Mouse (Mus musculus): ENCODE results near the gene Vamp5.

Gene Vamp5

DNA sequence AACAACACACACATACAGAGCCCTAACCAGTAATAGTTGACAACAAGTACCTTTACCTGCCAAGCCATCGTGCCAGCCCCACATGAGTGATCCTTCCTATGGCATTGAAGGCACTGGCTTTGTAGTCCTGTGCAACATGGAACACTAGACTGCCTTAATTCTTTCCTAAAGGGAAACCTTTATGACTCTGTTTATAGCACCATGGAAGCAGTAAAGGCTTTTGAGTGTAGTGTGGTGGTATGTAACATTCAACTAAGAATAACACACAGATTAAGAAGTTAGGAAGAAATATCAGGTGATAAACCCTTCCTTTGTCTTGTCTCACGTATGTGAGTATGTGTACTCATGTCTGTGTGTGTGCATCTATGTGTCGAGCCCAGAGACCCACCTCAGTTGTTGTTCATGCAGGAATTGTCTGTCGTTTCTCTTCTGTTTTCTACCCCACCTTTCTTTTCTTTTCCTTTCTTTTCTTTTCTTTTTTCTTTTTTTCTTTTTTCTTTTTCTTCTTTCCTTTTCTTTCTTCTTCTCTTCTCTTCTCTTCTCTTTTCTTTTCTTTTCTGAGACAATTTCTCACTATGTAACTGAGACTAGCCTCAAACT, 13.3 kb downstream of the Vamp5 start, which contains the start of gene Rnf181:
TSS of gene Rnf181 (minus strand) at position 113 of the 600 bp plus-strand sequence.
- no peak for DNase-seq (ENCODE audit: low read depth, low spot score)

DNA sequence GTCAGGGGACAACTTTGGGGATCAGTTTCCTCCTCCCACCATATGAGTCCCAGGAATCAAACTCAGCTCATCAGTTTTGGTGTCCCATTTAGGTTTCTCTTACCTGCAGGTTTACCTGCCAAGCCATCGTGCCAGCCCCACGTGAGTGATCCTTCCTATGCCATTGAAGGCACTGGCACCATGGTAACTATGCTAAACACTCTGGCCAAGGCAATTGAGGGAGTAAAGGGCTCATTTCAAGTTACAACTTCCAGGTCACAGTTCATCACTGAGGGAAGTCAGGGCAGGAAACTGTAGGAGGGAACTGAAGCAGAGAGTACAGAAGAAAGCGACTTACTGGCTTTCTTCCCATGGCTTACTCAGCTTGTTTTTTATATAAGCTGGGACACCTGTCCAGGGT, 14.0 kb downstream of the Vamp5 start:
- DNase-seq (ENCODE audit: low read depth, low spot score), result no peak

GRCm38 (mm10) chr6:72364985-72365384, 15.3 kb downstream of the Vamp5 start:
- no peak for DNase-seq (ENCODE audit: low read depth, low spot score)

DNA sequence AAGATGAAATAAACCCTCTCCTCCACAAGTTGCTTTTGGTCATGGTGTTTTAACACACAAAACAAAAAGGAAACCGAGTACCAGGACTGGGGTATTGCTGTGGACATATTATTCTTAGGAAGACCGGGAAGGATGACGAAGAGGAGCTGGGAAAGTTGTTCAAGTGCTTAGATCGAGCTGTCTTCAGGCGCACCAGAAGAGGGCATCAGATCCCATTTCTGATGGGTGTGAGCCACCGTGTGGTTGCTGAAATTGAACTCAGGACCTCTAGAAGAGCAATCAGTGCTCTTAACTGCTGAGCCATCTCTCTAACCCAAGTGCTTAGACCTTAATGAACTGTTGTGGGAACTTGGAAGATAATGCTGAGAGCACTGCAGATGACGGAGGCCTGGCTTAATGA, 16.3 kb downstream of the Vamp5 start:
- DNase-seq (ENCODE audit: low read depth, low spot score), result no peak

DNA sequence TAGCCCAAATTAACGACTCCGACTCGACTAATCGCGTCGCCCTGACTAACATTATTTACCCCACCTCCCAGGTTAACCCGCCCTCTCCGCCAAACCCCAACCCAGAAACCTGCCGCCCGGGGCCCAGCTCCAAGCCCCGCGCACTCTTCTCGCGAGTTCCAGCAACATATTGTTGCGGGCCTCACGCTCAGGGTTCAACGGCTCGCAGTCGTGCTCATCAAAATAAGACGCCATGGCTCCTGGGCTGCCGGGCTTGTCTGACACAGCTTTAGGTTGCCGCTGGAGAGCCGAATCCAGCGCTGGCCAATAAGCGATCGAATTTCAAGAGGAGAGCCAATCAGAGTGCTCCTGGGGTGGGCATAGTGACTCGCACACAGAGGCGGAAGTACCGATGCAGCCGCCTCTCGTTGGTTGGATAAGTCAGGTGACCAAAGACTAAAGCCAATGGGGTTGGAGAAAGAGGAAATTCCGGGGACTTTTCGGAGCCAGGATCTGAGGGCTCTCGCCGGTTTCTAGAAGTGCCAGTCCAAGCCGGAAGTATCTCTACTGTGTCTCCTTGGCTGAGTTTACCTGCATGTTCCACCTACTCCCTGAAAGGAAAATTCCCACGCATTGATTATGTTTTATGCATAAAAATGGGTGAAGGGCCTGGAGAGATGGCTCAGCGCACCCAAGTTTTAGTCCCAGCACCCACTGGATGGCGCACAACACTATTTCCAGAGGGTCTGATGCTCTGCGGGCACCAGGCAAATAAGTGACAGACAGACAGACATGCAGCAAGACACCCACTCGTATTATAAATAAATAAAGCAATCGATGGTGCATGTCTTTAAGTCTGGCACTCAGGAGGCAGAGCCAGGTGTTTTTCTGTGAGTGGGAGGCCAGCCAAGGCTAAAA, 17.9 kb downstream of the Vamp5 start:
- DNase-seq (ENCODE audit: low read depth, low spot score), result peak; percentile 95

DNA sequence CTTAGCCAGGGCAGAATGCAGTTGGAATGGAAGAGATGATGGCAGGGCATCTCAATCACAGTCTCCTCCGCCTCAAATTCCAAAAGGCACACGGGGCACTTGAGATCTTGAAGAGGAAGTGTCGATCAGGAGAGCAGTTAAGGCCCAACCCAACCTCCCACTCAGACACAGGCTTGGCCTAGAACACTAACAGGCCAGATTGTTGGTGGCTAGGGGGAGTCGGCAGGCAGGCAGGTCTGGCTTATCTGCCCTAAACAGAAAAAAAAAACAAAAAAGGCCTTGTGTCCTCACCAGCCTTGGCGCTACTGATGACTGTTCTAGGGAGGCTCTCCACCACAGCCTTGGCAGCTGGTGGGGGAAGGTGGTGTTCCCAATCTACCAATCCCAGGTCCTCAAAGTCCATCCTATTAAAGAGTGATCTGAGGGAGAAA, 19.1 kb downstream of the Vamp5 start:
- no peak for DNase-seq (ENCODE audit: low read depth, low spot score)

DNA sequence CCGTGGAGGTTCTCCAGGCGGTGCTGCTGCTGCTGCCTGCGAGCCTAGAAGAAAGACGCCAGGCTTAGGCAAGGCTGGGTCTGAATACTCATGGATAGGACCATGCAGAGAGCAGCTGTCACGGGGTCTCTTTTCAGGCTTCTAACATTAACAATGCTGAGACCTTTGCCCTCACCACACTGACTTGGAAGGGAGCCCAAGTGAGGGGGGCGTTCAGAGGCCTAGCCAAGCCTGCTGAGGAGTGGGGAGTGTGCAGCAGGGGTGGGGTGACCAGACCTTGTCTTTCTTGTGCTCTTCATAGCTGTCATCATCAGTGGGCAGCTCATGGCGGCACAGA, 19.7 kb downstream of the Vamp5 start:
- no peak for DNase-seq (ENCODE audit: low read depth, low spot score)

- DNase-seq (ENCODE audit: low read depth, low spot score), result no peak
Measured at GRCm38 (mm10) chr6:72359891-72360598, 20.2 kb downstream of the Vamp5 start.

GRCm38 (mm10) chr6:72359343-72359742, 20.9 kb downstream of the Vamp5 start:
- DNase-seq (ENCODE audit: low read depth, low spot score), result no peak

DNA sequence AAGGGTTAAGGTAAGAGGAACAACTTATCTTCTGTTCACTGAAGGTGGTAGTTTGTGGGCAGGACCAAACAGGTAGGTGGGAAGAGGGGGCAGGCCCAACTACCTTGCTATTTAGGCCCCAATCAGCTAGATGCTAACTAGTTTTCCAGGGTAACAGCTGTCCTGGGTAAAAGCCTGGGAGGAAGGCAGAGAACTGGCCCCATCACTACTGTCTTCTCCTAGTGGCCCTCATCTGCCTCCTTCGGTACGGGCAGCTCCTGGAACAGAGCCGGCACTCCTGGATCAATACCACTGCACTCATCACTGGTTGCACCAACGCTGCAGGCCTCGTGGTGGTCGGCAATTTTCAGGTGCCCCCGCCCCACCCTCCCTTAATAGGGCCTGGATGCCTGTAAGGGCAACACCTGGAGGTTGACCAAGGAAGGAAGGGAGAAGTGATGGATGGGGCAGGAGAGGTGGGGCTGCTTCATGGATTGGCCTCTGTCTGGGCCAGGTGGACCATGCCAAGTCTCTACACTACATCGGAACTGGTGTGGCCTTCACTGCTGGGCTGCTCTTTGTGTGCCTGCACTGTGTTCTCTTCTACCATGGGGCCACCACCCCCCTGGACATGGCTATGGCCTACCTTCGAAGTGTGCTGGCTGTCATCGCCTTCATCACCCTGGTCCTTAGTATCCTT, 22.0 kb downstream of the Vamp5 start:
- DNase-seq (ENCODE audit: low read depth, low spot score), result no peak

GRCm38 (mm10) chr6:72357164-72358079, 22.8 kb downstream of the Vamp5 start:
- DNase-seq (ENCODE audit: low read depth, low spot score), result no peak

DNA sequence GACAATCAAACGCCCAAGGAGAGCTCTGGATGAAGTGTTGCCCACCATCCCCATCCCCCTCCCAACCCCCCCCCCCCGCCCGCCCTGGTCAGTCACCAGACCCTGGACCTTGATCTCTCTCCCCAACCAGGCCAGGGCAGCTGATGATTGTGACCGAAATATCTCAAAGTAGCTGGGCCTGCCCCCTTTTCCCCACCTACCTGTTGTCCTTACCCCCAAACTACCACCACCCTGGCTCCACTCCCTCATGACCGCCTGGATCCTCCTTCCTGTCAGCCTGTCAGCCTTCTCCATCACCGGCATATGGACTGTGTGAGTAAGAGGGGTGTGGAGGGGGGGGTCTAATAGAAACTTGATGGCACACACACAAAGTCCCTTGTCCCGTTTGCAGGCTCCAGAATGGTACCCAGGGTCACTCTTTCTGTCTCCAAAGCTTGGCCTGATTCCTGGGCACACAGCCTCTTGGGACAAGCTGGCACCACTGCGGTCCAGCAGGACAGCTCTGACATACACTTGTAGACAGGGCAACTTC, 24.2 kb downstream of the Vamp5 start:
- no peak for DNase-seq (ENCODE audit: low read depth, low spot score)

DNA sequence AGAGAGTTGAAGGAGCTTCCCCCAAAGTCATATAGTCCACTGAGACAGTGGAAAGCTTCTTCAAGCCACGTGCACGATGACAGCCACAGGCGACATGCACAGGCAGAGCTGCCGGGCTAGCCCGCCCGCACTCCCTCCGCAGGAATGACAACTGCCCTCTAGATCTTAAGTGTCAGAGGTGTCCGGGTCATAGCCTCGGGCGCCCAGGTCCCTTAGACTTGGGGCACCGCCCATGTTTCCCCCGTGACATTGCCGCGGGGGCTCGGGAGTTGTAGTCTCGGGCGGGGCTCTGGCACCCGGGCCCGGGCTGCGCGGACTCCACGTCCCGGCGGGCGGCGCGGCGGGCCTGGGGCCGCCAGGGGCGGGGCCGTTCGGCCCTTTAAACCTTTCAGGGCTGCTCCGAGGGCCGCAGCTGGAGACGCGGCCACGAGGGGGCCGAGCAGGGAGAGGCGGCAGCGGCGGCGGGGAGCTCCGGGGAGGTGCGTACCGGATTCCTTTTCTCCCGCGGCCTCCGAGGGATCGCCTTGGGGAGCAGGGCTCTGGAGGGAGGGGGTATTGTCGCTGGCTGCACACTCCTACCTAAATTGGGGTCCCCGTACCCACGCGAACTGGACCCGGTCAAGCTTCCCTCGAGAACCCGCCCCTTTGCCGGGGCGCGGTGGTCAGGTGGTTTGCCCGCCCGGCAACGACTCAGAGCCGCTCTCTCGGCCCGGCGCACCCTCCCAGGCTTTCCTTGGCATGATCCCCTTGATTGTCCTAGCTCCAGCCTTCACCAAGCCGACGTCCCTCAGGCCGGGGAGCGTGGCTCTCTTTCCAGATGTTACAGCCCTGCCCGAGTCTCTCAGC, 25.0 kb downstream of the Vamp5 start, which contains the start of gene Tmem150a:
TSS of gene Tmem150a (plus strand) at position 382 of the 846 bp plus-strand sequence.
- DNase-seq (ENCODE audit: low read depth, low spot score), result no peak

DNA sequence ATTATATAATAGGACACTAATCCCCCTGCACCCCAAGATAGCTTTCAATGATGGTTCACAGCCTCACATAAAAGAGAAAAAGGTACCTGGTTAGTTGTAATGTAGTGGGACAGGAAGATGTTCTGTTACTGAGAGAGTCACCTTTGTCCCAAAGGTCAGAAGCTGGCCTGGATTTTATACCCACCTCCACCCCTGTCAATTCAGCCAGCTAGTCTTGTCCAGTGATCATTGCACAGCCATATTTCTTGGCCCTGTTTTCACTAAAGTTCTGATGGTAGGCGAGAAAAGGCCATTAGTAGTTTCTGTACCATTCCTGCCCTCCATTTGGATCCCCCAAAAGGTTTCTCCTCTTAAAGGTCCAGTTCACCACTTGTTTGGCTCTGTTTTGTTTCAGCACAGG, 26.2 kb downstream of the Vamp5 start:
- no peak for DNase-seq (ENCODE audit: low read depth, low spot score)

DNA sequence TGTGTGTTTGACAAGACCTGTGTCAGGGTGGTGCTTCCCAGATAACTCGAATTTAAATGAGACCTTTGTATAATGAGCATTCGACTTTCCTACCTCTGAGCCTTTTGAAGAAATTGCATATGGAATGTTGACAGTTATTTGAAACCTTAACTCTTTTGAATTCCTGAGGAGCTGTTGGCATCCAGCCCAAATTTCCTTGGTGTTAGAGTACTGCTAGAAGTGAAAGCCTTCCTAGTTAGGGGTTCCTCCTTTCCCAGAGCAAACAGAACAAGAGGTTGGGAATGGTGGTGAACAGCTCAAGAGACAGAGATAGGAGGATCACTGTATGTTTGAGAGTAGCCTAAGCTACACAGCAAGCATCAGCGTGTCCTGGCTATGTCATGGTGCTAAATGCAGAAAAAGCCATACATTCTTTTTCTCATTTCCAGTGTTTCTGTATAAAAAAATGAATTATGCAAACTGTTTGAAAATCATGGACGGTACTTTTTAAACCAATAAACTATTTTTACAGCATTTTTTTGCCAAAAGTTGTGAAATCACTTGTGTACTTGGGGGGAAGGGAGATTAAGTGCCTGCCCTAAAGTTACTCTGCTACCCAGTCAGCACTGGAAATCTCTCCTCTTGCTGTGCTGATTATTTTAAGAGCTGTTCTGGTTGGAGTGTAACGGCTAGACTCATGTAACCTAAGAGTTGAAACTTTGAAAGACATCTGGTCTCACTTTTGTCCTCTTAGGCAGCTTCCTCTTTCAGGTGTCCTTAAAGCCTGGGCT, 27.4 kb downstream of the Vamp5 start:
- no peak for DNase-seq (ENCODE audit: low read depth, low spot score)

- no peak for DNase-seq (ENCODE audit: low read depth, low spot score)
Measured at GRCm38 (mm10) chr6:72350214-72350613, 30.1 kb downstream of the Vamp5 start.

DNA sequence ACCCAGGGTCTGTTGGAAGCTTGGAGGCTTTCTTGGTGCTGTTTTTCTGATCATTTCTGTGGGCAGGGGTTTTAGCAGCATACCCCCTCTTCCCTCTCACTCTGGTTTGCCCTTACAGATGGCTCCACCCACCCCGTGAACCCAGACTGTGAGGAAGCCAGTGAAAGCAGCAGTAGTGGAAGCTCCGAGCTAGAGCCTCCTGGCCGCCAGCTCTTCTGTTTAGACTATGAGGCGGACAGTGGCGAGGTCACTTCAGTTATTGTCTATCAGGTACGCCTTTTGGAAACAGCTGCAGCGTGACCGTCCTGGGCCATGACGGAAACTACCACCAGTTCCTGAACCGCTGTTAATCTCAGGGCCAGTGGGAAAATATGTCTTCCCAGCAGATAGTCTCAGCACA, 31.9 kb downstream of the Vamp5 start:
- no peak for DNase-seq (ENCODE audit: low read depth, low spot score)

DNA sequence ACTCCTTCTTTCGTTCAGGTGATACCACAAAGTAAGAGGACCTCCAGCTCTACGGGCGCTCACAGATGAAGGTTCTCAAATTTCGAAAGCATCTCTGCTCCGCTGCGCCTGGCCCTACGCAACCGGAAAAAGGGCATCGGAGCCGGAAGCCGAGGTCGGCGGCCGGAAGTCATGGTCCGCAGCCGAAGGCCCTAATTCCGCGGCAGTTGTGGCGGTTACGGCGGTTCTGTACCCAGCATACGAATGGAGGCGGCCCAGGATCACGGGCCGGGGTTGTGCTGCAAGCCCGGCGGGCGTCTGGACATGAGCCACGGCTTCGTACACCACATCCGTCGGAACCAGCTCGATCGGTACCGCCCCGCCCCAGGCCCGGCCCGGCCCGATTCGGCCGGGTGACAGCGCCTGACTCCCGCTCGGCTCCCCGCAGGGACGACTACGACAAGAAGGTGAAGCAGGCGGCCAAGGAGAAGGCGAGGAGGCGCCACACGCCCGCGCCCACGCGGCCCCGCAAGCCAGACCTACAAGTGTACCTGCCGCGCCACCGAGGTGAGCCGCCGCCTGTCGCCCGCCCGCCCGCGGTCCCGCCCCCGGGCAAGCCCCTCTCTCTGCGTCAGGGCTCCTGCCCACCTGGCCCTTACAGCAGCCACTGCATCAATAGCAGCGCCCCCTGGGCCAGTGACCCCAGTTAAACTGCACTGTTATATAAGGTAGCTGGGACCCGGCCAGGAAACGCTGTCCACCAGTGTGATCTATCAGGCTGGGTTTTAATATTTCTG, 32.9 kb downstream of the Vamp5 start, which contains the start of gene 0610030E20Rik:
TSS of gene 0610030E20Rik (plus strand) at position 152 of the 776 bp plus-strand sequence.
- no peak for DNase-seq (ENCODE audit: low read depth, low spot score)
